Mouse (Mus musculus) frontal cortex, postnatal 25 days (tissue): ENCODE results near the gene Kcnip4.

Experiments used
- DNase-seq, 2 experiments: peaks; one replicate each; pipeline ENCODE4 v3.0.0; 2022; ENCODE audit warnings: low spot score in 2 of 2

Kcnip4 gene

DNA sequence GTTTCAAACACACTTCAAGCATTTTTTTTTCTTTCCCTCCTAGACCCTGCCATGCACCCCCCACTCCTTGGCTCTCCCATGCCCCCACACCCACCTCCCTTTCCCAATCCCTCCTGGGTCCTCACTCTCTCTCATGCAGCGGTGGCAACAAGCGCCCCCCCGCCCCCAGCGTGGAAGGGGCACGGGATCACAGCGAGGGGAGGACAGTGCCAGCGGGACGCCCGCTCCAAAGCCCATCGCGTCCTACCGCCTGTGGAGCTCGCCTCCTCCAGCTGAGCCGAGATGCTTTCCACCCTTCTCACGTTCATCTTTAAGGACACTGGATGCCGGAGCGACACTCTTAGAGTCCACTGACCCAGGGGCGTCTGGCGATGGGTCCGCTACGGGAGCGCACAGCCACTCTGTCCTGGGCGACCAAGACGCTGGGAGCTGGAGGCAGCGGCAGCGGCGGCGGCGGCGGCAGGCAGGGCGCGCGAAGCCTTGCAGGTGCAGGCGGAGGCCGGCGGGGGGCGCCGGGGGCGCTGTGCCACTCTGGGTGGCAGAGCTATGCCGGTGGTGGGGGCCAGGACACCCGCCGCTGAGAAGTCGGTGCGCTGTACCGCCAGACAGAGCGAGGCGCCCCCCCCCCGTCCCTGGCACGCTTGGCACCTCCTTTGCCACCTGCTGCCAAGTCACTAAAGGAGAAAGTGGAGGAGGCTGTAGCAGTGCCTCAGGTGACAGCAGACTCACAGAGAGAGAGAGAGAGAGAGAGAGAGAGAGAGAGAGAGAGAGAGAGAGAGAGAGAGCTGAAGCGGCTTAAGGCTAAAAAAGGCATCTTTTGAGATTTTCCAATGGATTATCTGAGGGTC, at the start of gene Kcnip4:
Kcnip4 (minus strand) TSS at position 514 of the 848 bp plus-strand sequence.
- peak; percentile 54 to 68 for DNase-seq

GRCm38 (mm10) chr5:49571876-49572275, 47.2 kb upstream of the Kcnip4 start:
- DNase-seq, result no peak

DNA sequence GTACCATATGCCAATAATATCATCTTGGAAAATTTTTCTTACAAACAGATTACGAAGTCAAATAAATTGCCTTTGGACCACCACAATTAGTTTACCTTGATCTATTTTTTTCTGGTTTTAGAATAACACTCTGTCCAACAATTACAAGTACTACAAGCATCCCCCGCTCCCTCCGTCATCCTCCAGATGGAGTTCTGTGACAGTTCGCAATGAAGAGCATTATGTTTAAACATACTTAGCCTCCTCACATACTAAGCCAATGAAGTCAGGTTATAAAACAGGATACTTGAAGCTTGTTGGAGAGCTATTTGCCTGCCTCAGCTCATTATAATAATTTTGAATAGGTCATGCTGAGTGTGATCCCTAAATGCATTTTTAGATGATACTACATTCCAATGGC, 39.0 kb upstream of the Kcnip4 start:
- DNase-seq, result no peak

- DNase-seq, result no peak
Observed at GRCm38 (mm10) chr5:49557436-49557835, 32.7 kb upstream of the Kcnip4 start.

DNA sequence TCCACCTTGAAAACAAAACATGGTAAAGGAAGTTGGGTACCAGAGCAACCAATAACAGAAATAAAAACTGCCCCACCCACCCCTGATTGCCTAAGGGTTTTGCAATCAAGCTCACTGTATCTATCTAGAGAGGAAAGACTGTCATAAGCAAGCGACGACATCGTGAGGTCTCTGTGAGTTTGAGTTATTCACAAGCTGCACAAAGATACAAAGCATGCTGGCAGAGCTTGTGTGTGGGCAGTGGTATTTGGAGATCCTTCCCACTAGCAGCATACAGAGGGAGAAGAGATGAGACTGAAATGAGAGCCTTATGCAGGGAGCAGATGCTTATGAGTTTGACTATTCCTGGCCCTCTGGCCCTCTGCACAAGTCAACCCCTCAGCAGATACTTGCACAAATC, 23.2 kb upstream of the Kcnip4 start:
- peak in 1 of 2 experiments; percentile 30 for DNase-seq

GRCm38 (mm10) chr5:49529362-49529761, 4.7 kb upstream of the Kcnip4 start:
- DNase-seq, result no peak

DNA sequence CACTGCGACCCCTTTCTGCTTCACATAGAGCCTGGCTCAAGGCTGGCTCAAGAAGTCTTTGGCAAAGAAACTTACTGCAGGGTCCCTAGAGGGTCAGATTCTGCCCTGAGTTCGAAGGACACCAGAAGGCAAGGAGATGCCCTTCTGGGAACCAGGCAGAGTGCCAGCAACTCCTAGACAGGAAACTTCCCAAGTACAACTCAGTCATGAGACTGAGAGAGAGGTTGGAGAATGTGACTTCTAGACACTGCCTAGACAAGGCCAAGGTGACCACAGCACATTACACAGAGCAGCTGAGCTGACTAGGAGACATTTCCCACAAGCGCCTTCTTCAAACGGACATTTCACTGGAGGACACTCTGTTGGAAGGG, 520 bp upstream of the Kcnip4 start:
- peak in 1 of 2 experiments; percentile 22 for DNase-seq

DNA sequence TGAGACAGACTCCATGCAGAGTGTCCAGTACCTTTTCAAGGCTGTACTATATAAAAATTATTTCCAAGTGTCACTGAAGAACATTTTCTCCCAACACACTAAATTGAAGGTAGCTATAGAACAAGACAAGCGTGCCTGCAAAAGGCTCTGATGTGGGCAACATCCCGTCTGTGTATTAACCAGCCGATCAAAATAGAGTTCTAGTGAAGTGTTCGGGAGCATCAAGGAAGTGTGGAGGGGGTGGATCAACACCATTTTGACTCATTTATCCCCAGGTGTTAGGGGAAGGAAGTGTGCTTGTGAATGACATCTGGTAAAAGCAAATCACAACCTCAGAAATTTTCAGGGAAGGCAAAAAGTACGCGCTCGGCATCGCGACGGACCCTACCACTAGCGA, 712 bp downstream of the Kcnip4 start:
- peak in 1 of 2 experiments; percentile 19 for DNase-seq

DNA sequence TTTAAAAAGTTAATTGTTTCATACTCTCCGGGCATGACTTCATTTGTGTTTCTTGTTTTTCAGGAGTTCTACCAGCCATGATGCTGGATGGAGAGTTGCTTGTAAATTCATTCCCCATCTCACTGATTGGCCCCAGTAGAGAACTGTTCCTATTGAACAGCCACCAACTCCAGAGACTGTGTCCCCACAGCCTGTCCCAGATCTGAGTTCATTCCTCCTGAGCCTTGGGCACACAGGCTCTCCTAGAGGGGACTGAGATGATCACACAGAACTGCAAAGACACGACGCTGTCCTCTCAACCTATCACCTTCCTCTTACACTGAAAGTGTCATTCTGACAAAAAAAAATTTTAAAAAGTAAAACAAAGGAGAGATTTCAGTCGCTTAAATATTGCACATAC, 1.7 kb downstream of the Kcnip4 start:
- DNase-seq, result no peak

DNA sequence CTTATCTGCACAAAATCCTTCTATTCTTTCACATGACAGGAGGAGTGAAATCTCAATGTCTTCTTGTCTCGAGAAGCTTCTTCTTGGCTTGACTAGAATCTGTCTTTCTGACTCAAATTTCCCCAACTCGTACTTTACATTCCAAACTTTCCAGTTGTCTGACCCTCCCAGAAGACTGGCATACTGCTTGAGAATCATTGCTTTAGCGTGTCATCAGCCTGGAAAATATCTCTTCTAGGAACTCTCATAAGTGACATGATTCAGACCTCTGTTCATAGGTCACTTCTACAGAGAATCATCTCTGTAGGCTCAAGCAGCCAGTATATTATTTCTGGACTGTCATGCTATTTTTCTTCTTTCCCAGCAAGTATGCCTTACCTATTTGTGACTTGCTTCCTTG, 26.0 kb downstream of the Kcnip4 start:
- DNase-seq, result no peak

- no peak for DNase-seq
Observed at GRCm38 (mm10) chr5:49487270-49487669, 37.4 kb downstream of the Kcnip4 start.

- no peak for DNase-seq
Observed at GRCm38 (mm10) chr5:49470738-49471137, 54.0 kb downstream of the Kcnip4 start.

GRCm38 (mm10) chr5:49460643-49461276, 63.9 kb downstream of the Kcnip4 start:
- no peak for DNase-seq

DNA sequence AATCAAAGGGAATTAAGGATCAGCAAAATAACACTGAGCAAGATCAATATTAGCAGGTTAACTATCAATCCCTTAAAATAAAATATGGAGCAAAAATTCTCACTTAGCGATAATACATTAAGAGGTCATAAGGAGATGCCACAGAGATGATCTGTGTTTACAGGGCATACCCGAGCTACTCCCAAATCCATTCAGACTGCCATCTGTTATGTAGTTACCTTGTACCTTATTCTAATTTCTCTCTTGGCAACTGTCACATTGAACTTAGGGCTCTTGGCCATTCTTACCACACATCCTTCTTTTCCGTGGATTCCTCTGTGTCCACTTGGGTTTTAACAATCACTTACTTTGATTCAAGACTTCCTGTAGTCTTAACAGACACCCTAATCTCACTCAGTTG, 71.6 kb downstream of the Kcnip4 start:
- no peak for DNase-seq

- DNase-seq, result no peak
Observed at GRCm38 (mm10) chr5:49451295-49451694, 73.4 kb downstream of the Kcnip4 start.

DNA sequence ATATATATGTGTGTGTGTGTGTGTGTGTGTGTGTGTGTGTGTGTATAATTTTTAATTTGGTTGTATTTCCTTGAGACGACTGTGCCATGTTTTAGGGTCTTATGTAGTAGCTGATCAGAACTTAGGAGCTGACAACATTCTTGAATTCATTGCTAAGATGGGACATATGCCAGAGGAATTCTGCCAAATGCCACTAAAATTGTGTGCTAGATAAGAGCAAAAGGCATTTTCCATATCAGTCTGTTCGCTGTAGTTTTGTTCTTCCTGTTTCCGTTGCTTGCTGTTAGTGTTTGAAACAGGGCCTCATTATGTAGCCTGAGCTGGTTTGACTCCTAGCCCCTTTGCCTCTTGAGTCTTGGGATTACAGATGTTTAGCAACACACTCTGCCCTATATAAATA, 73.8 kb downstream of the Kcnip4 start:
- DNase-seq, result no peak

DNA sequence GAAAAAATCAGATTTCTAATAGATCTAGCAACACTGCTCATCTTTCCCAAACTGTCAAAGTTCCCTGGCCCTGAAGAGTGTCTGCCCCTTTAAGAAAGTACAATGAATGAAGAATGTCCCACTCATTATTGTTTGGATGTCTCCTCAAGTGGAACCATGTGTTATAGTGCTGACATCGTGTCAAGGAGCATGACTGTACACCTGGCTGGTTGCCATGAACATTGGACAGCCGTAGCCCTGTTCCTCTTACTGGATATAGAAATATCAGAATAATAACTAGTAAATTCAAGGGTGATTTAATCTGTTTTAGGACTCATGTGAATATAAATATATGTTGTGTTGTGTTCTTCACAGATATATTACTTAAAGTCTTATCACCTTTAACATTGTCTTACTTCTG, 87.5 kb downstream of the Kcnip4 start:
- DNase-seq, result no peak

GRCm38 (mm10) chr5:49427689-49428088, 97.0 kb downstream of the Kcnip4 start:
- no peak for DNase-seq

DNA sequence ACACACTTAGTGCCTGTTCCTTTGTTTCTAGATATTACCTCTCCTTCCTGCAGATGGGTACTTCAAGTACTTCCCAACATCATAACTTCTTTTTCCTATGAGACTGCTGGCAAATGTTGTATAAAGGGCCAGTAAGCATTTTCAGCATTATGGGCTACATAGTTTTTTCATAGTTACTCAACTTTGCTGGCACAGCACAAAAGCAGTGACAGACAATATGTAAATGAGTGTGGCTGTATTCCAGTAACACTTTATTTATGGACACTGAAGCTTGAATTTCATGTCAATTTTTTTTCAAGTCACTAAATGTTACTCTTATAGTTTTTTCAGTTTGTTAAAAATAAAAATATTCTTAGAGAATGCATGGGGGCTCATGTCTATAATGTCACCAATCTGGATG, 105.0 kb downstream of the Kcnip4 start:
- DNase-seq, result no peak

DNA sequence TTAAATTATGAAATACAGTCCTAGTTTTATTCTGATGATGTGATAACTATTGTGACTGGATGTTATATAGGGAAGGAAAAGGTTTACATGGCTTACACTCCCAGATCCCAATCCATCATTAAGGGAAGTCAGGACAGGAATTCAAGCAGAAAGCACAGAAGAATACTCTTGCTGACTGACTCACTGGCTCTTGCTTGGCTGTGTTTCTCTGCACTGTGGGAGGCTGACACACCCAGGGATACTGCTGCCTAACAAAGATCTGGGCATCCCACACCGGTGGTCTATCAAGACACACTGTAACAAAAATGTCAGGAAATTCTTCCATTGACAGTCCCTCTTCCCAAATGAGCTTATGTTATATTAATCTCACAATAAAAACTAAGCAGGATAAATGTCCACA, 116.4 kb downstream of the Kcnip4 start:
- no peak for DNase-seq

- DNase-seq, result no peak
Observed at GRCm38 (mm10) chr5:49370543-49371076, 154.1 kb downstream of the Kcnip4 start.

- DNase-seq, result peak in 1 of 2 experiments; percentile 30
Observed at GRCm38 (mm10) chr5:49368636-49369423, 155.9 kb downstream of the Kcnip4 start.
